Mouse (Mus musculus) yolk sac, embryonic 10.5 days (tissue): ENCODE measurements around the gene Gm49450.

Experiments used
- DNase-seq: peaks from one replicate; pipeline ENCODE4 v3.0.0-alpha.2; 2017; ENCODE audit warnings: low spot score

Gene Gm49450

GRCm38 (mm10) chr15:98891907-98892606 is 61.3 kb downstream of the Gm49450 start:
- peak; percentile 64 for DNase-seq

DNA sequence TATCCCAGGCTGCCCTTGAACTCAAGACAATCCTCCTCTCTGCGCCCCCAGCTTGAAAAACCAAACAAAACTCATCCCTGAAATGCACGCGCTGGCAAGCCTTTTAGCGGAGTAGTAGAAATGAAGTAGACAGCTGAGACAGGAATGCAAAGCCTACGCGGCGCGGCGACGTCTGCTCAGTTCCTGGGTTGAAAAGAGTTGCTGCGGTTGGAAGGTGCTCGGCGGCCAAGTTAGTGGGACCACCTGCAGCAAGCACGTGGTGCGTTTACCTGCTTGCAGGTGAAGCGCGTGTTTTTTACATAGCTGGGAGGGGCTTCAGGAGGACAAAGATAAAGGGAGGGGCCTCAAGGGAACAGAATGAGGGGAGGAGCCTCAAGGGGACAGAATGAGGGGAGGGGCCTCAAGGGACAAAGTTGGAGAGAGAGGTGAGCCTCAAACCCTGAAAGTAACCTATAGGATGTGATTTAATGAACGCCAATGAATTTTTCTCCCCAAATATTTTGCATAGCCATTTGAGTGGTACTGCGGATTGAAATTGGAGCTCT is 62.1 kb downstream of the Gm49450 start:
- peak; percentile 73 for DNase-seq

- DNase-seq: no peak
Measured at GRCm38 (mm10) chr15:98887526-98887925, 65.8 kb downstream of the Gm49450 start.

DNA sequence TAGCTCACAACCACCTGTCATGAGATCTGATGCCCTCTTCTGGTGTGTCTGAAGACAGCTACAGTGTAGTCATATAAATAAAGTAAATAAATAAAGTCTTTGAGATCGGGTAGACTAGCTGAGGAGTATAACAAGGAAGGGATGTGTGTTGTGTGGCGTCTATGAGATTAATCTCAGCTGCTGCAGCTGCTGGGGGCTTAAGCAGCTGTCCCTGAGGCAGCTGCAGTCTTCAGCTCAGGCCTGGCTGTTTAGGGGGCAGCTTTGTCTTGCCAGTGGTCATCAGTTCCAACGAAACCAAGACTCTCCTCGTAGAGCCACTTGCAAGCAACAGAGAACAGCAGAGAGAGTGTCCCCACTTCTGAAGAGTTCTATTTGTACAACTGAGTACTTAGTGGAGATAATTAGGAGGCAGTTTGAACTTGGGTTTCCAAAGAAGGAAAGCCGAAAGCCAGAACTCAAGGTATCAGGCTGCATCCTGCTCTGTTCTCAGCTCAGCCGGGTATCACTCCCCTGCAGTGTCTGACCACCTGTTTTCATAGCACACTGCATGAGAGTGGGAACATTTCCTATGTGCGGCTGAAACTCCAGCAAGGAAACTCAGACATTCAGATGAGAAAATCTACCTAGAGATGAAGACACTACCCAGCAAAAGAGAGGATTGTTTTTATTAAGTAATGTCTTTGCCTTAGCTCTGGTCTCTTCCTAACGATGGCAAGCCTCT is 66.5 kb downstream of the Gm49450 start:
- DNase-seq: no peak

DNA sequence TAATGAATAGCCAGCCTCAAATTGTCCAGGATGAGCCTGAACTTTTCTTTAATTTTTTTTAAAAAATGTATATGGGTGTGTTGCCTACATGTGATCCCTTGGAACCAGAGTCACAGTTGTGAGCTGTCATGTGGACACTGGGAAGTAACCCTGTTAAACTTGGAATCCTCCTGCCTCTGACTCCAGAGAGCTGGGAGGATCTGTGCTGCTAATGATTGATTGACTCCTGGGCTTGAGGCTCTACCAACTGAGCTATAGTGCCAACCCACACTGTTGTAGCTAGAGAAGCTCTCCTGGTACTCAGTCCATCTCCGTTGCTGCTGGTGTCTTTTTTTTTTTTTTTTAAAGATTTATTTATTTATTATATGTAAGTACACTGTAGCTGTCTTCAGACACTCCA is 69.2 kb downstream of the Gm49450 start:
- DNase-seq: peak; percentile 74

GRCm38 (mm10) chr15:98883661-98884060 is 69.7 kb downstream of the Gm49450 start:
- DNase-seq: peak; percentile 88
